Mouse (Mus musculus): ENCODE results near the gene Laptm5. TPM values are rescaled to one million over a fixed set of nuclear protein-coding genes. Genes with fewer than 3 reads are reported as not detected.

The Laptm5 gene
- polyA plus RNA-seq, 1 experiment: 5.6 TPM

- Histone ChIP-seq H3K4me3 (ENCODE audit: control insufficient read depth, low read depth, low read length) (no peak overlapping the region), H3K27me3 (ENCODE audit: control insufficient read depth, insufficient read depth, low read length) (no peaks in the 10 kb centered on the region), H3K27ac (ENCODE audit: control insufficient read depth, insufficient read depth, low read depth, low read length) (no peak overlapping the region), H3K36me3 (ENCODE audit: control insufficient read depth, insufficient read depth, low read length) (no peaks in the 10 kb centered on the region), H3K4me1 (ENCODE audit: control insufficient read depth, insufficient read depth, low read length) (no peaks in the 10 kb centered on the region; the same call in none of the 2 replicates)
- TF ChIP-seq POLR2A (IDR thresholded peaks at IDR 0.05; ENCODE audit: control insufficient read depth, low read depth, low read length): no peak
- TF ChIP-seq CTCF (IDR thresholded peaks at IDR 0.05; ENCODE audit: control insufficient read depth, insufficient read depth, insufficient replicate concordance, low read depth, low read length): no peak
Measured at GRCm38 (mm10) chr4:130914527-130914926, 1.6 kb downstream of the Laptm5 start.

- TF ChIP-seq CTCF (IDR thresholded peaks at IDR 0.05; ENCODE audit: control insufficient read depth, insufficient read depth, insufficient replicate concordance, low read depth, low read length) (no peak), POLR2A (IDR thresholded peaks at IDR 0.05; ENCODE audit: control insufficient read depth, low read depth, low read length) (no peak)
- Histone ChIP-seq H3K4me3 (ENCODE audit: control insufficient read depth, low read depth, low read length) (no peak overlapping the region), H3K36me3 (ENCODE audit: control insufficient read depth, insufficient read depth, low read length) (no peaks in the 10 kb centered on the region), H3K4me1 (ENCODE audit: control insufficient read depth, insufficient read depth, low read length) (no peaks in the 10 kb centered on the region; the same call in none of the 2 replicates), H3K27ac (ENCODE audit: control insufficient read depth, insufficient read depth, low read depth, low read length) (no peak overlapping the region), H3K27me3 (ENCODE audit: control insufficient read depth, insufficient read depth, low read length) (no peaks in the 10 kb centered on the region)
Measured at GRCm38 (mm10) chr4:130915006-130915667, 2.2 kb downstream of the Laptm5 start.

GRCm38 (mm10) chr4:130915668-130916035 is 2.7 kb downstream of the Laptm5 start:
- Histone ChIP-seq H3K36me3 (ENCODE audit: control insufficient read depth, insufficient read depth, low read length) (no peaks in the 10 kb centered on the region), H3K4me1 (ENCODE audit: control insufficient read depth, insufficient read depth, low read length) (no peaks in the 10 kb centered on the region; the same call in none of the 2 replicates), H3K27me3 (ENCODE audit: control insufficient read depth, insufficient read depth, low read length) (no peaks in the 10 kb centered on the region), H3K4me3 (ENCODE audit: control insufficient read depth, low read depth, low read length) (no peak overlapping the region), H3K27ac (ENCODE audit: control insufficient read depth, insufficient read depth, low read depth, low read length) (no peak overlapping the region)
- TF ChIP-seq CTCF (IDR thresholded peaks at IDR 0.05; ENCODE audit: control insufficient read depth, insufficient read depth, insufficient replicate concordance, low read depth, low read length) (no peak), POLR2A (IDR thresholded peaks at IDR 0.05; ENCODE audit: control insufficient read depth, low read depth, low read length) (no peak)

GRCm38 (mm10) chr4:130916639-130917038 is 3.7 kb downstream of the Laptm5 start:
- Histone ChIP-seq H3K4me1 (ENCODE audit: control insufficient read depth, insufficient read depth, low read length) (no peaks in the 10 kb centered on the region; the same call in none of the 2 replicates), H3K27me3 (ENCODE audit: control insufficient read depth, insufficient read depth, low read length) (no peaks in the 10 kb centered on the region), H3K4me3 (ENCODE audit: control insufficient read depth, low read depth, low read length) (no peak overlapping the region), H3K27ac (ENCODE audit: control insufficient read depth, insufficient read depth, low read depth, low read length) (no peak overlapping the region), H3K36me3 (ENCODE audit: control insufficient read depth, insufficient read depth, low read length) (no peaks in the 10 kb centered on the region)
- no peak for TF ChIP-seq CTCF (IDR thresholded peaks at IDR 0.05; ENCODE audit: control insufficient read depth, insufficient read depth, insufficient replicate concordance, low read depth, low read length)
- TF ChIP-seq POLR2A (IDR thresholded peaks at IDR 0.05; ENCODE audit: control insufficient read depth, low read depth, low read length): no peak

- Histone ChIP-seq H3K36me3 (ENCODE audit: control insufficient read depth, insufficient read depth, low read length) (no peaks in the 10 kb centered on the region), H3K4me1 (ENCODE audit: control insufficient read depth, insufficient read depth, low read length) (no peaks in the 10 kb centered on the region; the same call in none of the 2 replicates), H3K27ac (ENCODE audit: control insufficient read depth, insufficient read depth, low read depth, low read length) (no peak overlapping the region)
Measured at GRCm38 (mm10) chr4:130917564-130917963, 4.6 kb downstream of the Laptm5 start.

GRCm38 (mm10) chr4:130918805-130919749 is 6.2 kb downstream of the Laptm5 start:
- H3K27ac ChIP-seq (ENCODE audit: control insufficient read depth, insufficient read depth, low read depth, low read length): no peak overlapping the region
- H3K36me3 ChIP-seq (ENCODE audit: control insufficient read depth, insufficient read depth, low read length): no peaks in the 10 kb centered on the region
- H3K4me3 ChIP-seq (ENCODE audit: control insufficient read depth, low read depth, low read length): no peak overlapping the region
- TF ChIP-seq POLR2A (IDR thresholded peaks at IDR 0.05; ENCODE audit: control insufficient read depth, low read depth, low read length) (no peak), CTCF (IDR thresholded peaks at IDR 0.05; ENCODE audit: control insufficient read depth, insufficient read depth, insufficient replicate concordance, low read depth, low read length) (no peak)
- H3K4me1 ChIP-seq (ENCODE audit: control insufficient read depth, insufficient read depth, low read length): no peaks in the 10 kb centered on the region; the same call in none of the 2 replicates
- no peaks in the 10 kb centered on the region for H3K27me3 ChIP-seq (ENCODE audit: control insufficient read depth, insufficient read depth, low read length)

More at GRCm38 (mm10) chr4:130917564-130917963, 4.6 kb downstream of the Laptm5 start:
- H3K4me3 ChIP-seq (ENCODE audit: control insufficient read depth, low read depth, low read length): no peak overlapping the region
- no peak for TF ChIP-seq POLR2A (IDR thresholded peaks at IDR 0.05; ENCODE audit: control insufficient read depth, low read depth, low read length)
- TF ChIP-seq CTCF (IDR thresholded peaks at IDR 0.05; ENCODE audit: control insufficient read depth, insufficient read depth, insufficient replicate concordance, low read depth, low read length): no peak
- H3K27me3 ChIP-seq (ENCODE audit: control insufficient read depth, insufficient read depth, low read length): no peaks in the 10 kb centered on the region

- Histone ChIP-seq H3K27ac (ENCODE audit: control insufficient read depth, insufficient read depth, low read depth, low read length) (no peak overlapping the region), H3K36me3 (ENCODE audit: control insufficient read depth, insufficient read depth, low read length) (no peaks in the 10 kb centered on the region), H3K4me1 (ENCODE audit: control insufficient read depth, insufficient read depth, low read length) (no peaks in the 10 kb centered on the region; the same call in none of the 2 replicates), H3K4me3 (ENCODE audit: control insufficient read depth, low read depth, low read length) (no peak overlapping the region), H3K27me3 (ENCODE audit: control insufficient read depth, insufficient read depth, low read length) (no peaks in the 10 kb centered on the region)
- TF ChIP-seq CTCF (IDR thresholded peaks at IDR 0.05; ENCODE audit: control insufficient read depth, insufficient read depth, insufficient replicate concordance, low read depth, low read length) (no peak), POLR2A (IDR thresholded peaks at IDR 0.05; ENCODE audit: control insufficient read depth, low read depth, low read length) (no peak)
Measured at GRCm38 (mm10) chr4:130919750-130920356, 6.9 kb downstream of the Laptm5 start.

Measured in testis, adult 2 months (tissue).